Comparison of ENCODE assay signal across 19 mouse cellular contexts in genomic region chr16:90674651-90675050, GRCm38 (mm10).
"Had no signal": no experiment of that assay in that cellular context is flagged by ENCODE, and none has a peak within 500 bp of the region (broad histone marks: within the 10 kb centered on the region; RNA-seq: fewer than 3 reads in every experiment).

No protein-coding gene starts in this region.

- H3K4me1 ChIP-seq: embryonic facial prominence, embryonic 10.5 days; embryonic facial prominence, embryonic 12.5 days; embryonic facial prominence, embryonic 13.5 days; embryonic facial prominence, embryonic 15.5 days; forebrain, embryonic 10.5 days; forebrain, embryonic 12.5 days; forebrain, embryonic 13.5 days; forebrain, embryonic 15.5 days had no signal

- H3K36me3 ChIP-seq: embryonic facial prominence, embryonic 10.5 days; embryonic facial prominence, embryonic 12.5 days; embryonic facial prominence, embryonic 13.5 days; embryonic facial prominence, embryonic 15.5 days; forebrain, embryonic 10.5 days; forebrain, embryonic 12.5 days; forebrain, embryonic 15.5 days had no signal

- DNase-seq: cerebellum, adult 9-11 months; embryo, embryonic 11 days; forebrain, postnatal 0 days; gastrocnemius, postnatal 10 days; gastrocnemius, postnatal 14 days; gastrocnemius, postnatal 25 days; gastrocnemius, postnatal 36 days; heart, adult 11 months had no signal

- H3K9ac ChIP-seq: embryonic facial prominence, embryonic 12.5 days; embryonic facial prominence, embryonic 13.5 days; embryonic facial prominence, embryonic 15.5 days; forebrain, embryonic 12.5 days; forebrain, embryonic 13.5 days; forebrain, embryonic 15.5 days; forebrain, postnatal 0 days had no signal

- ATAC-seq: forebrain, embryonic 13.5 days; forebrain, embryonic 14.5 days; forebrain, embryonic 15.5 days; forebrain, postnatal 0 days had no signal

- H3K27ac ChIP-seq: embryonic facial prominence, embryonic 10.5 days; embryonic facial prominence, embryonic 12.5 days; embryonic facial prominence, embryonic 13.5 days; embryonic facial prominence, embryonic 15.5 days; forebrain, embryonic 10.5 days; forebrain, embryonic 12.5 days; forebrain, embryonic 13.5 days; forebrain, embryonic 15.5 days; gastrocnemius, adult 2 months had no signal

- H3K4me2 ChIP-seq: embryonic facial prominence, embryonic 12.5 days; embryonic facial prominence, embryonic 13.5 days; embryonic facial prominence, embryonic 15.5 days; forebrain, embryonic 12.5 days; forebrain, embryonic 13.5 days; forebrain, embryonic 15.5 days had no signal

- H3K27me3 ChIP-seq: embryonic facial prominence, embryonic 12.5 days; embryonic facial prominence, embryonic 13.5 days; embryonic facial prominence, embryonic 15.5 days; forebrain, embryonic 12.5 days; forebrain, embryonic 13.5 days; forebrain, embryonic 15.5 days had no signal

- H3K9me3 ChIP-seq: embryonic facial prominence, embryonic 12.5 days; embryonic facial prominence, embryonic 15.5 days; forebrain, embryonic 13.5 days had no signal

- H3K4me3 ChIP-seq: embryonic facial prominence, embryonic 10.5 days; embryonic facial prominence, embryonic 12.5 days; embryonic facial prominence, embryonic 13.5 days; embryonic facial prominence, embryonic 15.5 days; erythroblast, embryonic 14.5 days; forebrain, embryonic 10.5 days; forebrain, embryonic 12.5 days; forebrain, embryonic 13.5 days; forebrain, embryonic 15.5 days had no signal
